Mouse (Mus musculus) brain, embryonic 14.5 days (tissue): Measurements from ENCODE around the gene Gm11555. TPM values are rescaled to one million over a fixed set of nuclear protein-coding genes. Genes with fewer than 3 reads are reported as not detected.
"Not testable (repeated sequence)": the region's sequence is repeated elsewhere in the genome, so short reads cannot be mapped to it uniquely, and the experiment has no call there.

Experiments
- DNase-seq: peaks from one replicate; pipeline ENCODE4 v3.0.0-alpha.2; 2011; ENCODE audit warnings: low read depth
- CTCF ChIP-seq: fragments of 200-500 bp; IDR thresholded peaks from 2 replicates; pipeline ENCODE4 v1.5.1; 2012; ENCODE audit warnings: inconsistent platforms, mild to moderate bottlenecking, moderate library complexity, borderline replicate concordance; ENCODE audit not compliant: insufficient read depth, insufficient read length; ENCODE audit errors: extremely low read depth
- POLR2A ChIP-seq: fragments of 200-500 bp; IDR thresholded peaks from 2 replicates; pipeline ENCODE4 v1.6.1; 2012; ENCODE audit warnings: mild to moderate bottlenecking, inconsistent platforms, borderline replicate concordance; ENCODE audit not compliant: poor library complexity, insufficient read depth, insufficient read length, severe bottlenecking; ENCODE audit errors: extremely low read depth
- polyA plus RNA-seq: library from polyadenylated mRNA; depleted of rRNA; stranded (reverse); fragments of >200 nt; gene quantifications from 2 replicates; pipeline ENCODE4 v1.2.3, GENCODE M21; 2012; rRNA removed

Gene Gm11555
- polyA plus RNA-seq: not detected in 2 replicates

DNA sequence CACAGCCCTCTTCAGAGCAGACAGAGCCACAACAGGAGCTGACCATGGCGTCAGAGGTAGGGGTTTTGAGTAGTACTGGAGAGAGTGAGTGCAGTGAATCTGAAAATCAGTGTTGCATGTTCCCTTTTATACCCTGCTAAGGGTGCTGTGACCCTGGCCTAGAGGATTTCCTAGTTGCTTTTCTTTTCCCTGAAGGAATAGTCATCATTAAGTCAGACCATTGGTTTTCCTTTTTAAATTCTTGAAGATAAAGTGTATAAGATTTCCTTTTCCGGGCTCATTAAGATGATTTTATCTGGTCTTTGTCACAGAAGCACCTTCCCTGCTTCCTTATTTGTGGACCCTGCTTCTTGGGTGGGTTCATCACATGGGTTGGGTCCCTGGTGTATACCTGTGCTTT, at the start of gene Gm11555:
Gm11555 (minus strand) TSS at position 101 of the 400 bp plus-strand sequence.
- no peak for TF ChIP-seq CTCF
- no peak for TF ChIP-seq POLR2A
- no peak for DNase-seq

DNA sequence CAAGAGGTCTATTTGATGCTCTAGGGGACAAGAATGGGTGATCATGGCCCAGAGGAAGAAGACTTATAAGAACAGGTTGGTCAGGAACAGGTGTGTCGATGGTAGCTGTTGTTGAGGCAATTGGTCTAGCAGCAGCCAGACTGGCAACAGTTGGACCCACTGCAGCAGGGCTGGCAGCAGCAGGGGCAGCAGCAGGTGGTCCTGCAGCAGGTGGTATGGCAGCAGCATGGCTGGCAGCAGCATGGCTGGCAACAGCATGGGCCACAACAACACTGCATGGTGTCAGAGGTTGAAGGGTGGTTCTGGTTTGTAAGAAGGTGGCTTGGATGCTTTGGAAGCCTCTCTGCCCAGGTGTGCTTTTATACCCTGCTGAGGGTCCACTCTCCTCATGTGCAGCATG, 40.4 kb upstream of the Gm11555 start, which contains the start of gene Gm14190:
Gm14190 (minus strand) TSS at position 278 of the 400 bp plus-strand sequence.
- no peak for TF ChIP-seq POLR2A
- no peak for TF ChIP-seq CTCF
- no peak for DNase-seq

DNA sequence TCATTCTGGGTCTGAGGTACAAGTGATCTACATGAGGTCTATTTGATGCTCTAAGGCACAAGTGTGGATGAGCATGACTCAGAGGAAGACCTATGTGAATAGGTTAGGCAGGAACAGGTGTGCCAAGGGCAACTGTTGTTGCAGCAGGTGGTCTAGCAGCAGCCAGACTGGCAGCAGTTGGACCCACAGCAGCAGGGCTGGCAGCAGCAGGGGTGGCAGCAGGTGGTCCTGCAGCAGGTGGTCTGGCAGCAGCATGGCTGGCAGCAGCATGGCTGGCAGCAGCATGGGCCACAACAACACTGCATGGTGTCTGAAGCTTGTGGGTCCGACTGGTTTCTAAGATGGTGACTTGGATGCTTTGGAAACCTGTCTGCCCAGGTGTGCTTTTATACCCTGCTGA, 35.2 kb upstream of the Gm11555 start:
- not testable (repeated sequence) for DNase-seq

DNA sequence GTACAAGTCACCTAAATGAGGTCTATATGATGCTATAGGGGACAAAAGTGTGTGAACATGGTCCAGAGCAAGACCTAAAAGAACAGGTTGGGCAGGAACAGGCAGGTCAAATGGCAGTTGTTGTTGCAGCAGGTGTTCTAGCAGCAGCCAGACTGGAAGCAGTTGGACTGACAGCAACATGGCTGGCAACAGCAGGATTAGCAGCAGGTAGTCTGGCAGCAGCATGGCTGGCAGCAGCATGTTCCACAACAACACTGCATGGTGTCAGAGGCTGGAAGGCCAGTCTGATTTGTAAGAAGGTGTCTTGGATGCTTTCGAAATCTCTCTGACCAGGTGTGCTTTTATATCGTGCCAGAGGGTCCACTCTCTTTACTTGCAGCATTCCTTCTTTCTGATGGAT, 33.4 kb upstream of the Gm11555 start:
- TF ChIP-seq POLR2A (no peak), CTCF (no peak)
- no peak for DNase-seq

DNA sequence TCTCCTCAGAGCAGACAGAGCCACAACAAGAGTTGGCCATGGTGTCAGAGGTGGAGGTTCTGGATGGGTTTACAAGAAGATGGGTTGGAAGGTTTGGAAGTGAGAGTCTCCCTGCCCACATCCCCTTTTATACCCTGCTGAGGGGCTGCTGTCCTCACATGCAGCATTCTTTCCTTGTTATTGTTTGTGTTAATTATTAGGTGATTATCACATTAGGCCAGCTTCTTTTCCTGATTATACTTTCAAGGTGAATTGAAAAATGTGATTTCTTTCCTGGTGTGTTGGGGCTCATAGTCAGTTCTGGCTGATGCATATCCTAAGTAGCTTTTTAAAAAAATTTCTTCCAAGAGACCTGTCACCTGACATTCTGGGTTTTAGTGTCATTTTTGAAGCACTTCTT, 15.8 kb upstream of the Gm11555 start, which contains the start of gene Krtap4-6:
Krtap4-6 (minus strand) TSS at position 101 of the 400 bp plus-strand sequence.
- TF ChIP-seq CTCF (no peak), POLR2A (no peak)
- no peak for DNase-seq

DNA sequence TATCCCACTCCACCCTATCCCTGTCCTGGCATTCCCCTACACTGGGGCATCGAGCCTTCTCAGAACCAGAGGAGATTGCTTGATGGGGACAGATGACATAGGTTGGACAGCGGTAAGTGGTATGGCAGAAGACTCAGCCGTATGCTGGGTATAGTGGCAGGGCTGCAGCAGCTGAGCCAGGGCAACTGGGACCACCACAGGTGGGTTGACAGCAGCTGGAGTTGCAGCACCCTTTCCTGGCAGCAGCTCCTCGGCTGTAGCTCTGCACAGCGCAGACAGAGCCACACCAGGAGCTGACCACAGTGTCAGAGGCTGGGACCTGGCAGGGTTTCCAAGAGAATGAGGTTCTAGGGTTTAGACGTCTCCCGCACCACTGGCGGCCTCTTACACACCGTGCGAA, 12.8 kb upstream of the Gm11555 start:
- DNase-seq: no peak
- TF ChIP-seq POLR2A (no peak), CTCF (no peak)

DNA sequence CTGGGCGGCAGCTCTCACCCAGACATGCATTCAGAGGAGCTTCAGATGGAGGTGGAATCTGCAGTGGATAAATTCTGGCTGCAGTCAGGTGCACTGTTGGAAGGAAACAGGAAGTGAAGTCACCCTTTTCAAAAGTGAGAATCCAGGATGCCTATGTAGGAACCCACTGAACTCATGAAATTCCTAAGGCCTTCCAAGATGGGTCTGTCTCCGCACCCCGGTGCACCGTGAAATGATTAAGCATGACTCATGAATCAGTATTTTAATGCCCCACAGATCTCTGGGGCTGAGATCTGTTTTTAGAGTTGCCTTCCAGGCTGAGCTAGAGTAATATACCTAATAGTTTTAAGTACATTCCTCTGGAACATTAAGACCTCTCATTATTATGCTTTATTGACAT, 9.2 kb upstream of the Gm11555 start:
- no peak for TF ChIP-seq CTCF
- TF ChIP-seq POLR2A: no peak

DNA sequence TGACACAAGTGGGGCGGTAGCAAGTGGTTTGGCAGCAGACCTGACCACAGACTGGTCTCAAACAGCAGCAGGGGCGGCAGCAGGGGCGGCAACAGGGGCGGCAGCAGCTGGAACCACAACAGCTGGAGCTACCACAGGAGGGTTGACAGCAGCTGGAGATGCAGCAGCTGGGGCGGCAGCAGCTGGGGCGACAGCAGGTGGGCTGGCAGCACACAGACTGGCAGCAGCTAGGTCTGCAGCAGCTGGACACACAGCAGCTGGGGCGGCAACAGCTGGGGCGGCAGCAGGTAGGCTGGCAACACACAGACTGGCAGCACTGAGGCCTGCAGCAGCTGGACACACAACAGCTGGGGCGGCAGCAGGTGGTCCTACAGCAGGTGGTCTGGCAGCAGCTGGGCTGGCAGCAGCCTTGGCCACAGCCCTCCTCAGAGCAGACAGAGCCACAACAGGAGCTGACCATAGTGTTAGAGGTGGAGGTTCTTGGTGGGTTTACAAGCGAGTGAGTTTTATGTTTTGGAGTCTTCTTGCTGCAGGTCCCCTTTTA, 8.5 kb upstream of the Gm11555 start, which contains the start of gene Gm11563:
Gm11563 (minus strand) TSS at position 494 of the 544 bp plus-strand sequence.
- not testable (repeated sequence) for DNase-seq

More for the DNA sequence above, 9.2 kb upstream of the Gm11555 start:
- DNase-seq: no peak

DNA sequence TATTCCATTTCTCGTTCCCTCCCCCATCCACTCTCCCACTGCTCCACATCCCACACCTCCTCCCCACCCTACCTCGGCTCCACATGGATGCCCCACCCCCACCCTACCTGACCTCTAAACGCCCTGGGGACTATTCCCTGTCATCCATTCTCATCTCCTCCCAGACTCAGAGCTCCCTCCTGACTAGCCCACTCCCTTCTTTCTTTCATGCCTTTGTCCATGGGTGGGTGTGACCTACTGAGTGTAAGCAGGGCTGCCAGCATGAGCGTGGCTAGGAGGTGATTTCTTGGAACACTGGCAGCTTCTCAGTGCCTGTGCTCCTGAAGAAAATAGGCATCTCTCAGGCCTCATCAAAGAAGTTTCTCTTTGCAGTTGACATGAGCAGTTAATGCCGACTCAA, 7.0 kb upstream of the Gm11555 start:
- DNase-seq: no peak
- no peak for TF ChIP-seq CTCF
- TF ChIP-seq POLR2A: no peak

DNA sequence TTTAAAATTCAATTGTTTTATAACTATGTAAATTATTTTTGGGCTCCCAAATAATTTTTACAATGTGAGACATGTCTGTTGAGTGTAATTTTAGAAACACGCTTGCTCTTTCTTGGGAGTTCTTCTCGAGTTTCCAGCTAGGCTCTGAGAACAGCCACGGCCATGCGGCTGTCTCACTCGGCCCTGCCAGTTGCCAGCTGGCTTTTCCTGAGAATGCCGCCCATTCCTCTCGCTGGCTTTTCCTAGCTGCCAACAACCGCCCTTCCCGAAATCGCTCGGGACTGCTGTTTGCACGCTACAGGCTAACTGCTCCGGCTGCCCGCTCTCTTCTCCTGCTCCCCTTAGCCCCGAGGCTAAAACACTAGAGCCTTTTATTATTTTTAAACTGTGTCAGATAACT, 3.6 kb downstream of the Gm11555 start:
- DNase-seq: no peak
- TF ChIP-seq CTCF: no peak
- TF ChIP-seq POLR2A: no peak

DNA sequence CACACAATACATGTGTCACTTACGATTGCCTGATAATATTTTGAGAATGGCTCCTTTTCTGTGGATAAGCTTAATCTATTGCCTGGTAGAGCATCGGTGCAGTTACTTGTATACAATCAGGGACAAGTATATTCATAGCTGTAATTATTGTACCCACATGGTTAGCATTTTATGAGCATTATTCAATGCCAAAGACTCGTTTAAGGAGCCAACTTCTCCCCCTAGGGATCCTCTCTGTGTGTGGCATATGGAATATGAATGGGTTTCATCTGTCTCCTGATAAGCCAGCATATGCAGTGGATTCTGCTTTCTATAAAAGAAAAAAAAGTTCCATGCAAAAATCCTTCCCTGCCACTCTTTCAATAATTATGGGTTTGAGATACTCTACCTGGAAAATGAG, 5.7 kb downstream of the Gm11555 start:
- TF ChIP-seq CTCF: no peak
- DNase-seq: peak; percentile 56

DNA sequence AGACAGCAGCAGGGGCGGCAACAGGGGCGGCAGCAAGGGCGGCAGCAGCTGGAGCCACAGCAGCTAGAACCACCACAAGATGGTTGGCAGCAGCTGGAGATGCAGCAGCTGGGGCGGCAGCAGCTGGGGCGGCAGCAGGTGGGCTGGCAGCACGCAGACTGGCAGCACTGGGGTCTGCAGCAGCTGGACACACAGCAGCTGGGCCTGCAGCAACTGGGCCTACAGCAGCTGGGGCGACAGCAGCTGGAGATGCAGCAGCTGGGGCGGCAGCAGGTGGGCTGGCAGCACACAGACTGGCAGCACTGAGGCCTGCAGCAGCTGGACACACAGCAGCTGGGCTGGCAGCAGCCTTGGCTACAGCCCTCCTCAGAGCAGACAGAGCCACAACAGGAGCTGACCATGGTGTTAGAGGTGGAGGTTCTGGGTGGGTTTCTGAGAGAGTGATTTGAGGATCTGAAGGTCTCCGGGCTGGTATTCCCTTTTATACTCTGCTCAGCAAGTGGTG, 6.3 kb downstream of the Gm11555 start, which contains the start of gene Krtap4-7:
Krtap4-7 (minus strand) TSS at position 455 of the 505 bp plus-strand sequence.
- DNase-seq: not testable (repeated sequence)

DNA sequence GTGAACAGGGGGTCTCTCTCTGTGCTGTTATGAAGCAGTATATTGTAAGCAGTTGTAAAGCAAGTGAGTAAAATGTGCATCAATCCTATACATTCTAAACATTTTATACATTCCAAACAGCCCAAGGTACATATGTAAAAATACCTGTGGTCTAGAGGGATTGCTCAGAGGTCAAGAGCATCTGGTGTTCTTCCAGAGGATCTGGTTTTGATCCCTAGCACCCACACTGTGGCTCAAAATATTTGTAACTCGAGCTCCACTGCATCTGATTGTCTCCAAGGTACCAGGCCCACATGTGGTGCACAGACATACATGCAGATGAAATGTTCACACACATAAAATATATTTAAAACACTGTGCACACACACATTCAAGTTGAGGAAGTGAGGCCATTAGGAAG, 9.1 kb downstream of the Gm11555 start:
- TF ChIP-seq POLR2A: no peak
- TF ChIP-seq CTCF: no peak
- DNase-seq: no peak

DNA sequence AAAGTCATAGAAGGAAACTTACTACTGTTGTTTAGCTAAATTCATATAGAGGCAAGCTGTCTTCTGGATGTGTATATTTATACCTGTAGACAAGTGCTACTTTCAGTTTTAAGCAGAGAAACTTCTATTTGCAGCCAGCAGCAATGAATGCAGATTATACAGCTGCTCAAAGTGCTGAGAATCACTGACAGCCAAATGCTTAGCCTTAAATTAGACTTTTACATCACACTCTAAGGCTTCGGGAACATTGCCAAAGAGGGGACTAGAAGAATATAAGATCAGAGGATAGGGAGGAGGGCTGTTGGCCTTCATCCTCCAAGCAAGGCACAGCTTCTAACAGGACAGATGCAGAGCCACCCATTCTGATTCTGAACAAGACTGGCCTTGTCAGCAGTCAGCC, 12.9 kb downstream of the Gm11555 start:
- TF ChIP-seq POLR2A (no peak), CTCF (no peak)
- DNase-seq: peak; percentile 16
